Mouse (Mus musculus): ENCODE measurements around the gene Cnn3.

DNA sequence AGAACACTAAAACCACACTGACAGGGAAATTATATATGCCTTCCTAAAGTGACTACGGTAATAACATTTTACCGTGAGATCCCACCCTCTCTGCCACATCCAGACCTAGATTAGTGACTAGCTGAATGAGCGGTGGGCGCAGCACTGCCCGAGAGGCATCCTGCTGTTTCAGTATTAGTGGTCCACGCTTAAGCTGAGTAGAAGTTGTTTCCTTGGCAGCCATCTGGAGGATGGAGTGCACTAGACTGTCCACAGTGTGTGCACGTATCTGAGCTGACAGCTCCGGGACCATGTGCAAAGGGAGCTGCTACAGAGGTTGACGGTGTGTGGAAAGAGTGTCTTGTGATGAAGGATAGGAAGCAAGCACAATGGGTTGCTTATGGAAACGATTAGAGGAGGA is 39.5 kb downstream of the Cnn3 start:
- TF ChIP-seq POLR2A (IDR thresholded peaks at IDR 0.05; ENCODE audit: extremely low read depth, insufficient read depth, low read length) (no peak), CTCF (IDR thresholded peaks at IDR 0.05; ENCODE audit: low read depth, low read length) (no peak)

All from liver, adult 2 months (tissue).